Mouse (Mus musculus): ENCODE results near the gene Filip1l. TPM values are rescaled to one million over a fixed set of nuclear protein-coding genes. Genes with fewer than 3 reads are reported as not detected.

The Filip1l gene
- polyA plus RNA-seq, 1 experiment from 2014 or later, result 32.1 TPM

DNA sequence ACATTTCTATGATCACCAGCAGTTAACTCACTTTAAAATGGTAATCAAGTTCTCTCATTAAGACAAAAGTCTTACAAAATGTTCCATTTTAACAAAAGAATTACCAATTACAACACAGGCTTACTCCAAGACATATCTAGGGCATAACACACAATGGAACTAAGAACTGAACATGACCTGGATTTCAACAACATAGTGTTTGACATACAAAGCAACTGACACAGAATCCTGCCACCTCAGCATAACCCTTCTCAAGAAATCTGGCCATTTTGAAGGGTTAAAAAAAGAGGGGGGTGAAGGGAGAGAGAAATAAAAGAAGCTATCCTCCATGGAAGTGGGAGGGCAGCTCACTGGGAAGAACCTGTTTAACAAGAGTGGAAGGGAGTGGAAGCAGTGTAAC is 248.1 kb downstream of the Filip1l start:
- Histone ChIP-seq H3K9me3 (ENCODE audit: control insufficient read depth) (no peaks in the 10 kb centered on the region), H3K4me1 (replicated peaks; ENCODE audit: control insufficient read depth, insufficient read depth, low read length) (no peaks in the 10 kb centered on the region), H3K36me3 (ENCODE audit: control insufficient read depth, insufficient read depth) (no peaks in the 10 kb centered on the region), H3K9ac (ENCODE audit: low read depth, low read length) (no peak overlapping the region), H3K4me2 (replicated peaks; ENCODE audit: low read depth) (no peak overlapping the region), H3K4me3 (ENCODE audit: low read depth, low read length) (no peak overlapping the region), H3K27me3 (replicated peaks; ENCODE audit: control insufficient read depth, insufficient read depth, low read length) (no peaks in the 10 kb centered on the region), H3K27ac (ENCODE audit: low read depth, low read length) (no peak overlapping the region)
- no peak for TF ChIP-seq CTCF (IDR thresholded peaks at IDR 0.05; ENCODE audit: low read depth)
- no peak for ATAC-seq

DNA sequence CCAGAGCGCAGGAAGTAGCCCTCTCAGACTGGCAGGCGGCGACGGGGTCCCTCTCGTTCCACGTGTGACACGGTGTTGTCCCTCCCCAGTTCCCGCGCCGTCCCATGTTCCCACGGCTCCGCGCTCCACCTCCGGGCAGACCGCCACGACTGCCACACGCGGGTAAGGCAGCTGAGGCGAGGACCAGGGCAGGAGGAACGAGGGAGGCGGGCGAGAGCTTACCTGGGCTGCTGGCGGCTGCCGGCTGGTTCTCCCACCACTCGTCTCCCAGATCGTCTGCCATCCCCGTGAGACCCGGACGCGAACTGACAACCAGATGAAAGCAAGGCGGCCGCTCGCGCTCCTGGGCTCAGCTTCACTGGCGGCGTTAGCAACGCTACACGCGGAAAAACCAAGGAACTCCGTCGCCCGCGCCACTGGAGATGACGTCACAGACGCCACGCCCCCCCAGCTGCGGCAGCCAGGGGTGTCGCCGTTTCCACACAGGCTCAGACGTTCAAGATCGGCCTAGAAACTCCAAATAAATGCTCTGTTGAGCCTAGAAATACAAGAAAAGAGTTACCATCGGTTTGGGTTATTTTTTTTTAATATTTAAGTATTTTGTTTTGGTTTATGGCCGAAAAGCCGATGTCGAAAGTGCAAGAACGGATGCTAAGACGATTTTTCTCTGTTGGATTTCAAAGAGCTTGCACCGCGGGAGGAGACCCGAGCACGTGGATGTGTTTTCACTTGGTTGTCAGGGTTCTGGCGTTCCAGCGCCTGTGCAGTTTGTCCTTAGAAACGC is 253.7 kb downstream of the Filip1l start, which contains the start of gene Cmss1:
Gene Cmss1, minus strand, starts transcription at position 421 of the 784 bp plus-strand sequence.
- H3K4me1 ChIP-seq (replicated peaks; ENCODE audit: control insufficient read depth, insufficient read depth, low read length), result 0 out of 2 replicates have a peak, but pooled peaks cover 5% of the 10 kb centered on the region
- H3K9ac ChIP-seq (ENCODE audit: low read depth, low read length), result peak within 1 kb of the TSS; percentile 71
- peak; percentile 93 for ATAC-seq
- 0 out of 2 replicates have a peak within 1 kb of the TSS, but pooled peaks have one; percentile 15 for H3K27ac ChIP-seq (ENCODE audit: low read depth, low read length)
- no peak for TF ChIP-seq CTCF (IDR thresholded peaks at IDR 0.05; ENCODE audit: low read depth)
- WGBS, result under 1% methylated on average over 64 of the region's 64 CpGs
- peak within 1 kb of the TSS; percentile 95 for H3K4me3 ChIP-seq (ENCODE audit: low read depth, low read length)
- peak within 1 kb of the TSS; percentile 92 for H3K4me2 ChIP-seq (replicated peaks; ENCODE audit: low read depth)
- H3K9me3 ChIP-seq (ENCODE audit: control insufficient read depth), result no peaks in the 10 kb centered on the region
- no peaks in the 10 kb centered on the region for H3K27me3 ChIP-seq (replicated peaks; ENCODE audit: control insufficient read depth, insufficient read depth, low read length)
- no peaks in the 10 kb centered on the region for H3K36me3 ChIP-seq (ENCODE audit: control insufficient read depth, insufficient read depth)

DNA sequence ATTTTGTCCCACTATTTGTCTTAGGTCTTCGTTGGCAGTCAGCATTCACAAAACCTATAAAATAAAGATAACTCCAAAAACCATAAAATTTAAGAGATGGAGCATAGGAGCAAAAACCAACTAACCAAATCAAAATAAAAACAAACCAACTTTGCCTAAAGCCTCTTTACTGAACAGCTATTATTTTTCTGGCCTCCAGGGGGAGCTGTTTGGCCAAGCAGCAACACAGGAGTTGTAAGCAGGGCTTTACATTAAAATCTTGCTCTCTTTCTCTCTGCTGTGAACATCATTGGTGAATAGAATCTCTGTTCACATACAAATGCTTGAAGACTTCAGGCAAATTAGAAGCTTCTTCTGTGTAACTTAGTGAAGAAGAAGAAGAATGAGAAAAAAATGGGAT is 258.9 kb downstream of the Filip1l start:
- Histone ChIP-seq H3K36me3 (ENCODE audit: control insufficient read depth, insufficient read depth) (no peaks in the 10 kb centered on the region), H3K27ac (ENCODE audit: low read depth, low read length) (no peak overlapping the region), H3K9ac (ENCODE audit: low read depth, low read length) (no peak overlapping the region), H3K4me2 (replicated peaks; ENCODE audit: low read depth) (no peak overlapping the region), H3K27me3 (replicated peaks; ENCODE audit: control insufficient read depth, insufficient read depth, low read length) (no peaks in the 10 kb centered on the region), H3K4me1 (replicated peaks; ENCODE audit: control insufficient read depth, insufficient read depth, low read length) (0 out of 2 replicates have a peak, but pooled peaks cover 5% of the 10 kb centered on the region), H3K4me3 (ENCODE audit: low read depth, low read length) (no peak overlapping the region), H3K9me3 (ENCODE audit: control insufficient read depth) (no peaks in the 10 kb centered on the region)
- no peak for ATAC-seq
- TF ChIP-seq CTCF (IDR thresholded peaks at IDR 0.05; ENCODE audit: low read depth), result peak; percentile 83
- WGBS, result 3% methylated on average over 1 of the region's 1 CpGs

Other genes starting within 250 kb of the Filip1l start
- 33.1 and 33.3 TPM in 2 replicates for gene Tomm70a, start 231.4 kb upstream of the Filip1l start, polyA plus RNA-seq (2015; fragmentation: Nextera tagmentation; extraction: Ambion mirVana)
- 46.1 and 46.2 TPM in 2 replicates for gene Nit2, start 185.8 kb upstream of the Filip1l start, polyA plus RNA-seq (2015; fragmentation: Nextera tagmentation; extraction: Ambion mirVana)
- gene Tbc1d23, start 121.6 kb upstream of the Filip1l start, polyA plus RNA-seq (2015; fragmentation: Nextera tagmentation; extraction: Ambion mirVana), result 22.3 and 23.8 TPM in 2 replicates
- gene Tmem30c, start 60.2 kb upstream of the Filip1l start, polyA plus RNA-seq (2015; fragmentation: Nextera tagmentation; extraction: Ambion mirVana), result not detected in 2 replicates

Data from intestine, postnatal 0 days (tissue).